Mouse (Mus musculus) spleen, adult 2 months (tissue): ENCODE measurements around the gene Commd1.

Experiments used
- CTCF ChIP-seq: fragments of 200-500 bp; IDR thresholded peaks from 2 replicates; pipeline ENCODE4 v1.5.1; 2011; ENCODE audit warnings: mild to moderate bottlenecking, inconsistent platforms; ENCODE audit not compliant: insufficient read depth, insufficient read length, insufficient replicate concordance; ENCODE audit errors: extremely low read depth
- POLR2A ChIP-seq: fragments of 200-500 bp; IDR thresholded peaks from 2 replicates; pipeline ENCODE4 v1.6.1; 2011; ENCODE audit warnings: low read depth, low read length, inconsistent platforms

- TF ChIP-seq CTCF (no peak), POLR2A (no peak)
Measured at GRCm38 (mm10) chr11:22917786-22918185, 64.4 kb downstream of the Commd1 start.
